Comparison of ENCODE assay signal across 14 mouse cellular contexts in genomic region chr6:90786589-90786988, GRCm38 (mm10).
DNase-seq lines count a peak whose midpoint lies in the region; ATAC-seq and TF ChIP-seq lines count a peak whose summit lies in the region.
"Had no signal": no experiment of that assay in that cellular context is flagged by ENCODE, and none has a peak within 500 bp of the region (broad histone marks: within the 10 kb centered on the region; RNA-seq: fewer than 3 reads in every experiment).

No protein-coding gene starts in this region.

- no peak overlapping the region for H3K4me3 ChIP-seq in hindbrain, embryonic 13.5 days
- H3K4me3 ChIP-seq in midbrain, postnatal 0 days (ENCODE audit: low read depth, low read length), result no peak overlapping the region
- H3K4me3 ChIP-seq in thymus, adult 2 months (ENCODE audit: control insufficient read depth, insufficient read depth, low read length), result no peak overlapping the region
- H3K4me3 ChIP-seq: embryonic facial prominence, embryonic 13.5 days; liver, embryonic 13.5 days had no signal

- intact Hi-C loops in left cerebral cortex, postnatal 10 days (cut with DNase I), result no loop called here

- TF ChIP-seq POLR2A in thymus, adult 2 months (IDR thresholded peaks at IDR 0.05; ENCODE audit: control insufficient read depth, extremely low read depth, insufficient read depth, low read length, poor library complexity), result no peak

- no peaks in the 10 kb centered on the region for H3K36me3 ChIP-seq in hindbrain, embryonic 13.5 days
- H3K36me3 ChIP-seq in midbrain, postnatal 0 days (ENCODE audit: insufficient read depth, low read length), result no peaks in the 10 kb centered on the region
- no peaks in the 10 kb centered on the region for H3K36me3 ChIP-seq in thymus, adult 2 months (ENCODE audit: control insufficient read depth, insufficient read depth, low read length)
- H3K36me3 ChIP-seq: embryonic facial prominence, embryonic 13.5 days; liver, embryonic 13.5 days had no signal

- TF ChIP-seq CTCF in midbrain, postnatal 0 days (IDR thresholded peaks at IDR 0.05), result no peak
- TF ChIP-seq CTCF in thymus, adult 2 months (IDR thresholded peaks at IDR 0.05; ENCODE audit: borderline replicate concordance, control insufficient read depth, extremely low read depth, insufficient read depth, low read length, poor library complexity), result no peak

- no peak overlapping the region for H3K4me2 ChIP-seq in hindbrain, embryonic 13.5 days
- no peak overlapping the region for H3K4me2 ChIP-seq in midbrain, postnatal 0 days (ENCODE audit: low read depth, low read length, poor library complexity, severe bottlenecking)
- H3K4me2 ChIP-seq: embryonic facial prominence, embryonic 13.5 days; liver, embryonic 13.5 days had no signal

- H3K27me3 ChIP-seq in hindbrain, embryonic 13.5 days, result no peaks in the 10 kb centered on the region
- no peaks in the 10 kb centered on the region for H3K27me3 ChIP-seq in midbrain, postnatal 0 days (ENCODE audit: insufficient read depth, low read length)
- no peaks in the 10 kb centered on the region for H3K27me3 ChIP-seq in thymus, adult 2 months (ENCODE audit: control insufficient read depth, insufficient read depth, low read length)
- H3K27me3 ChIP-seq: embryonic facial prominence, embryonic 13.5 days had no signal

- H3K27ac ChIP-seq in hindbrain, embryonic 13.5 days, result peak overlapping the region; percentile 85
- H3K27ac ChIP-seq in midbrain, postnatal 0 days (ENCODE audit: low read depth, low read length), result peak overlapping the region; percentile 83
- no peak overlapping the region for H3K27ac ChIP-seq in thymus, adult 2 months (ENCODE audit: control insufficient read depth, insufficient read depth, low read length)
- H3K27ac ChIP-seq: liver, embryonic 13.5 days; macrophage had no signal

- no peak for ATAC-seq in hindbrain, embryonic 13.5 days (ENCODE audit: low FRiP score)
- ATAC-seq in midbrain, postnatal 0 days (ENCODE audit: low FRiP score), result peak; percentile 41; the same call in 1 of the 2 replicates
- ATAC-seq: CD4-positive, CD25-positive, alpha-beta regulatory T cell, adult 4 months had no signal

- DNase-seq in left cerebral cortex, adult 11 months (ENCODE audit: low spot score), result peak; percentile 42
- DNase-seq in left cerebral cortex, postnatal 10 days (ENCODE audit: extremely low spot score in 1 of 2, low spot score in 2 of 2), result no peak
- DNase-seq in embryo, embryonic 11 days, result peak; percentile 61
- peak; percentile 91 for DNase-seq in midbrain, postnatal 0 days (ENCODE audit: low spot score)
- no peak for DNase-seq in thymus, adult 2 months
- no peak for DNase-seq in testis, postnatal 10 days (ENCODE audit: low spot score)
- DNase-seq in adrenal gland, adult (ENCODE audit: inconsistent age in 2 of 2, low spot score in 1 of 2), result no peak
- DNase-seq: heart, postnatal 36 days; kidney, adult 8-10 months; liver, embryonic 13.5 days had no signal

- 18% methylated on average over 3 of the region's 3 CpGs for WGBS in hindbrain, embryonic 13.5 days
- 6% methylated on average over 3 of the region's 3 CpGs for WGBS in midbrain, postnatal 0 days
- WGBS in thymus, adult 2 months, result 89% methylated on average over 3 of the region's 3 CpGs

- H3K9ac ChIP-seq in hindbrain, embryonic 13.5 days, result 0 out of 2 replicates have a peak overlapping the region, but pooled peaks have one; percentile 25
- H3K9ac ChIP-seq in midbrain, postnatal 0 days (replicated peaks; ENCODE audit: low read length, poor library complexity, severe bottlenecking), result peak overlapping the region; percentile 36
- H3K9ac ChIP-seq: embryonic facial prominence, embryonic 13.5 days; liver, embryonic 13.5 days had no signal

- H3K4me1 ChIP-seq in hindbrain, embryonic 13.5 days (replicated peaks), result peaks cover 55% of the 10 kb centered on the region
- H3K4me1 ChIP-seq in midbrain, postnatal 0 days (ENCODE audit: insufficient read depth, low read length), result peaks cover 27% of the 10 kb centered on the region
- peaks cover 6% of the 10 kb centered on the region for H3K4me1 ChIP-seq in thymus, adult 2 months (replicated peaks; ENCODE audit: control insufficient read depth, insufficient read depth, low read length)

- H3K9me3 ChIP-seq in hindbrain, embryonic 13.5 days, result no peaks in the 10 kb centered on the region
- H3K9me3 ChIP-seq in midbrain, postnatal 0 days (ENCODE audit: low read length), result no peaks in the 10 kb centered on the region
- H3K9me3 ChIP-seq: embryonic facial prominence, embryonic 13.5 days; liver, embryonic 13.5 days had no signal

Comparison
In these comparisons a context has a peak if more than half of its experiments do, and no peak if none do; other contexts are left out.
1. DNase-seq: peak in left cerebral cortex, adult 11 months (single experiment), embryo, embryonic 11 days (single experiment) and midbrain, postnatal 0 days (single experiment); none in left cerebral cortex, postnatal 10 days (0 of 2), thymus, adult 2 months (single experiment), testis, postnatal 10 days (single experiment) and adrenal gland, adult (0 of 2).